Mouse (Mus musculus): ENCODE results near the gene Desi1. TPM values are rescaled to one million over a fixed set of nuclear protein-coding genes. Genes with fewer than 3 reads are reported as not detected.
"Not testable (repeated sequence)": the region's sequence is repeated elsewhere in the genome, so short reads cannot be mapped to it uniquely, and the experiment has no call there.

The Desi1 gene
- total RNA-seq, 2 experiments from 2014 or later: 115 to 119 TPM

GRCm38 (mm10) chr15:82022535-82023088, 11.1 kb downstream of the Desi1 start:
- no peak for DNase-seq (ENCODE audit: low spot score in 2 of 2)

- no peak for DNase-seq (ENCODE audit: low spot score in 2 of 2)
Observed at GRCm38 (mm10) chr15:82019288-82019687, 14.4 kb downstream of the Desi1 start.

GRCm38 (mm10) chr15:82017461-82017860, 16.2 kb downstream of the Desi1 start:
- no peak for DNase-seq (ENCODE audit: low spot score in 2 of 2)

- DNase-seq (ENCODE audit: low spot score in 2 of 2): no peak
Observed at GRCm38 (mm10) chr15:82016830-82017229, 16.8 kb downstream of the Desi1 start.

GRCm38 (mm10) chr15:82016101-82016808, 17.4 kb downstream of the Desi1 start:
- peak; percentile 98 to 100 for DNase-seq (ENCODE audit: low spot score in 2 of 2)

GRCm38 (mm10) chr15:82015392-82016100, 18.1 kb downstream of the Desi1 start:
- peak; percentile 31 to 38 for DNase-seq (ENCODE audit: low spot score in 2 of 2)

GRCm38 (mm10) chr15:82014745-82015391, 18.8 kb downstream of the Desi1 start:
- no peak for DNase-seq (ENCODE audit: low spot score in 2 of 2)

GRCm38 (mm10) chr15:82011947-82012346, 21.7 kb downstream of the Desi1 start:
- no peak for DNase-seq (ENCODE audit: low spot score in 2 of 2)

- DNase-seq (ENCODE audit: low spot score in 2 of 2): no peak
Observed at GRCm38 (mm10) chr15:82004257-82004656, 29.4 kb downstream of the Desi1 start.

- no peak for DNase-seq (ENCODE audit: low spot score in 2 of 2)
Observed at GRCm38 (mm10) chr15:81993992-81994391, 39.7 kb downstream of the Desi1 start.

- no peak for DNase-seq (ENCODE audit: low spot score in 2 of 2)
Observed at GRCm38 (mm10) chr15:81990549-81990948, 43.1 kb downstream of the Desi1 start.

- peak; percentile 88 to 93 for DNase-seq (ENCODE audit: low spot score in 2 of 2)
Observed at GRCm38 (mm10) chr15:81989371-81990062, 44.1 kb downstream of the Desi1 start.

GRCm38 (mm10) chr15:81987646-81988045, 46.0 kb downstream of the Desi1 start, which contains the start of gene Xrcc6:
Gene Xrcc6, plus strand, starts transcription at chr15:81987835.
- DNase-seq (ENCODE audit: low spot score in 2 of 2): no peak

- no peak for DNase-seq (ENCODE audit: low spot score in 2 of 2)
Observed at GRCm38 (mm10) chr15:81985267-81986161, 48.1 kb downstream of the Desi1 start.

- no peak for DNase-seq (ENCODE audit: low spot score in 2 of 2)
Observed at GRCm38 (mm10) chr15:81982173-81982572, 51.5 kb downstream of the Desi1 start.

GRCm38 (mm10) chr15:81980321-81980720, 53.3 kb downstream of the Desi1 start, which contains the start of gene 1700029P11Rik:
Gene 1700029P11Rik, plus strand, starts transcription at chr15:81980540.
- no peak for DNase-seq (ENCODE audit: low spot score in 2 of 2)

GRCm38 (mm10) chr15:81975156-81975555, 58.5 kb downstream of the Desi1 start:
- DNase-seq (ENCODE audit: low spot score in 2 of 2): not testable (repeated sequence)

GRCm38 (mm10) chr15:81970498-81970897, 63.2 kb downstream of the Desi1 start:
- DNase-seq (ENCODE audit: low spot score in 2 of 2): not testable (repeated sequence)

- not testable (repeated sequence) for DNase-seq (ENCODE audit: low spot score in 2 of 2)
Observed at GRCm38 (mm10) chr15:81969635-81970034, 64.0 kb downstream of the Desi1 start.

GRCm38 (mm10) chr15:81969173-81969572, 64.5 kb downstream of the Desi1 start:
- no peak for DNase-seq (ENCODE audit: low spot score in 2 of 2)
